Mouse (Mus musculus) hindbrain, embryonic 16.5 days (tissue): ENCODE results near the gene Pard6b. TPM values are rescaled to one million over a fixed set of nuclear protein-coding genes. Genes with fewer than 3 reads are reported as not detected.

Experiments
- ATAC-seq: fragments of 200-750 bp; cut with Nextera tagmentation; 2 replicates; pipeline ENCODE4 v1.8.0; 2017; ENCODE audit warnings: moderate TSS enrichment, moderate library complexity
- H3K27ac ChIP-seq: fragments of 300-500 bp; sonication (generic); 2 replicates; pipeline ENCODE4 v1.5.1; 2014; ENCODE audit warnings: low read depth, mild to moderate bottlenecking, control low read depth, low read length, moderate library complexity
- H3K27me3 ChIP-seq: fragments of 300-500 bp; sonication (generic); replicated peaks from 2 replicates; pipeline ENCODE4 v1.6.1; 2014; ENCODE audit warnings: low read length; ENCODE audit not compliant: control insufficient read depth, insufficient read depth
- H3K36me3 ChIP-seq: fragments of 300-500 bp; sonication (generic); 2 replicates; pipeline ENCODE4 v1.6.1; 2014; ENCODE audit warnings: mild to moderate bottlenecking, low read length, moderate library complexity, mixed read lengths; ENCODE audit not compliant: control insufficient read depth, insufficient read depth
- H3K4me1 ChIP-seq: fragments of 300-500 bp; sonication (generic); 2 replicates; pipeline ENCODE4 v1.6.1; 2014; ENCODE audit warnings: low read depth, low read length; ENCODE audit not compliant: control insufficient read depth, insufficient read depth
- H3K4me2 ChIP-seq: fragments of 300-500 bp; sonication (generic); 2 replicates; pipeline ENCODE4 v1.6.1; 2014; ENCODE audit warnings: mild to moderate bottlenecking, low read length, control low read depth, moderate library complexity
- H3K4me3 ChIP-seq: fragments of 300-500 bp; sonication (generic); 2 replicates; pipeline ENCODE4 v1.5.1; 2014; ENCODE audit warnings: mild to moderate bottlenecking, low read length, control low read depth, moderate library complexity
- H3K9ac ChIP-seq: fragments of 300-500 bp; sonication (generic); 2 replicates; pipeline ENCODE4 v1.6.1; 2014; ENCODE audit warnings: low read depth, mild to moderate bottlenecking, control low read depth, low read length, moderate library complexity
- H3K9me3 ChIP-seq: fragments of 300-500 bp; sonication (generic); 2 replicates; pipeline ENCODE4 v1.6.1; 2014; ENCODE audit warnings: mild to moderate bottlenecking, low read length, moderate library complexity; ENCODE audit not compliant: control insufficient read depth
- WGBS: fragments of 180-500 bp; shearing (Covaris S2); extraction: QIAGEN DNeasy Blood & Tissue Kit; methylation state at CpG from one replicate; pipeline ENCODE4 v1.1.7; 2014; 5-methylcytosine and 5-hydroxymethylcytosine counted together
- polyA plus RNA-seq: library from polyadenylated mRNA; unstranded; fragments of >200 nt; fragmentation: Nextera tagmentation; extraction: Ambion mirVana; gene quantifications from 2 replicates; pipeline ENCODE4 v1.2.1, GENCODE M21; 2015

Pard6b gene
- polyA plus RNA-seq, 1 experiment from 2014 or later, result 4.5 TPM

DNA sequence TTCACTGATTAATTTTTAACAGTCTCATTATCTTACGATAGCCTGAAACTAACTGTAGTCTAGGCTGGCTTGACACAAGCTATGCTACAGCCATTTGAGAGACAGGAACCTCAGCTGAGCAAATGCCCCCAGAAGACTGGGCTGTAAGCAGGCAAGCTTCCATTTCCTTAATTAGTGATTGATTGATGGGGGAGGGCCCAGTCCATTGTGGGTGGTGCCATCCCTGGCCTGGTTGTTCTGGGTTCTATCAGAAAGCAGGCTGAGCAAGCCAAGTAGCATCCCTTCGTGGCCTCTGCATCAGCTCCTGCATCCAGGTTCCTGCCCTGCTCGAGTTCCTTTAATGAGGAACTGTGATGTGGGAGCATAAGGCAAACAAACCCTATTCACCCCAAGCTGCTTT, 6.3 kb upstream of the Pard6b start:
- H3K4me2 ChIP-seq, result no peak overlapping the region
- H3K9me3 ChIP-seq, result no peaks in the 10 kb centered on the region
- H3K36me3 ChIP-seq, result no peaks in the 10 kb centered on the region
- 67% methylated on average over 3 of the region's 3 CpGs for WGBS
- ATAC-seq, result no peak
- H3K9ac ChIP-seq, result no peak overlapping the region
- no peaks in the 10 kb centered on the region for H3K27me3 ChIP-seq
- no peak overlapping the region for H3K4me3 ChIP-seq
- H3K27ac ChIP-seq, result no peak overlapping the region
- peaks cover 7% of the 10 kb centered on the region for H3K4me1 ChIP-seq

DNA sequence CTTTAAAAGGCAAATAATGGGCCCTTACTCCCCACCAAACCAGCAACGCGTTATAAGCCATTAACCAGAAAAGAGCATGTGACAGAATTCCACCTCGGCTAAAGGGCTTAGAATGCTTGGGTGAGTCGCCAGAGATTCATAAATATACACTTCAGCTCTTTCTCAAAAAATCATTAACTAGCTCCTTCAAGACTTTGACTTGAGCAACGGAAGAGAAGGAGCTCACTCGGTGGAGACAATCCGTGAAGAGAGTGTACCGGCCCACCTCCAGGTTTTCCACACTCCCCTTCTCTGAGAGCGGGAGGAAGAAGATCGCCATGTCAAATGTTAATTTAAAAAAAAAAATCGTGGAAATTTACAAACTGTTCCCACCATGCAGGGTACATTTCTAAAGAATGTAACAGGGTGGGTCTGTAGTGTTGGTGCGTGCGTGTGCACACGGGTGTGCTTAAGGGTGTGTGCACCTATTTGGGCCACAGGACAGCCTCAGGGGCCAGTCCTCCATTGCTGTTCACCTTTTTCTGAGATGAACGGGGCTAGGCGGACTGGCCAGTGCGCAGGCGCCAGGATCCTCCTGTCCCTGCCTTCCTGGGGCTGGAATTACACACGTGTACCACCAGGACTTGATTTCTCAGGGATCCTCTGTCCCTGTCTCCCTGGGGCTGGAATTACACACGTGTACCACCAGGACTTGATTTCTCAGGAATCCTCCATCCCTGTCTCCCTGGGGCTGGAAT, 3.8 kb upstream of the Pard6b start:
- Histone ChIP-seq H3K36me3 (no peaks in the 10 kb centered on the region), H3K4me1 (peaks cover 18% of the 10 kb centered on the region), H3K27ac (no peak overlapping the region), H3K9ac (no peak overlapping the region), H3K27me3 (no peaks in the 10 kb centered on the region), H3K4me3 (no peak overlapping the region), H3K4me2 (no peak overlapping the region), H3K9me3 (no peaks in the 10 kb centered on the region)
- ATAC-seq, result no peak
- 79% methylated on average over 20 of the region's 20 CpGs for WGBS

DNA sequence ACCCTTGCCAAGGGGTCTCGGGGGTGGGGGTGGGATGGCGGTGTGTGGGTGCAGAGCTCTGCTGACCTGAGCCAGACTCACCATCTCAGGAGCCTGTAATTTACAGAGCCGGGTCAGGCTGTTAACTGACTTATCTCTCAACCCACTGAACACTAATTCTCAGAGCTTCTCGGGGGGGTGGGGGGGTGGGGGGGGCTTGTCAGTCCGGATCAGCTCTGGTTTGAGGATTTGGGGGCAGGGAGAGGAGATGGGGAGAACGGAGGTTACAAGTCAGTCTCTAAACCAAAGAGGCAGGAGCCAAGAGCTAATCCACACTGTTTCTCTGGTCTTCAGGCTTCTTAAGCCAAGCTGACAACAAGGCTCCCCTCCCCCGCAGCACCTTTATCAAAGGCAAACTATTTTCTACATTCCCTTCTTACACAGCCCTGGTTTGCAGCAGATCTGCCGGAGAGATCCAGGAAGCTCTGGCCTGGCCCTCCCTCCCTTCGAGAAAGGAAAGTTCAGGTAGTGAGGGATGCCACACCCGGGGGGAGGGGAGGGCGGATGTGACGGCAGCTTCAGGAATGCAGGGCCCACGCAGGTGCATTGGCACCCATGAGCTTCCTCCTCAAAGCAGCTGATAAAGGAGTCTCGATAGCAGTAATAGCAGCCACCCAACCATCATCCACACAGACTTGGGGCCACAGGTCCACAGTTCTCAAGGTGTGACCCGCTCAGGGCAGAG, 2.5 kb upstream of the Pard6b start:
- ATAC-seq, result no peak
- Histone ChIP-seq H3K4me3 (no peak overlapping the region), H3K4me1 (peaks cover 22% of the 10 kb centered on the region), H3K36me3 (no peaks in the 10 kb centered on the region), H3K27ac (no peak overlapping the region), H3K9ac (no peak overlapping the region), H3K9me3 (no peaks in the 10 kb centered on the region), H3K4me2 (no peak overlapping the region), H3K27me3 (0 out of 2 replicates have a peak, but pooled peaks cover 3% of the 10 kb centered on the region)
- 59% methylated on average over 15 of the region's 15 CpGs for WGBS

DNA sequence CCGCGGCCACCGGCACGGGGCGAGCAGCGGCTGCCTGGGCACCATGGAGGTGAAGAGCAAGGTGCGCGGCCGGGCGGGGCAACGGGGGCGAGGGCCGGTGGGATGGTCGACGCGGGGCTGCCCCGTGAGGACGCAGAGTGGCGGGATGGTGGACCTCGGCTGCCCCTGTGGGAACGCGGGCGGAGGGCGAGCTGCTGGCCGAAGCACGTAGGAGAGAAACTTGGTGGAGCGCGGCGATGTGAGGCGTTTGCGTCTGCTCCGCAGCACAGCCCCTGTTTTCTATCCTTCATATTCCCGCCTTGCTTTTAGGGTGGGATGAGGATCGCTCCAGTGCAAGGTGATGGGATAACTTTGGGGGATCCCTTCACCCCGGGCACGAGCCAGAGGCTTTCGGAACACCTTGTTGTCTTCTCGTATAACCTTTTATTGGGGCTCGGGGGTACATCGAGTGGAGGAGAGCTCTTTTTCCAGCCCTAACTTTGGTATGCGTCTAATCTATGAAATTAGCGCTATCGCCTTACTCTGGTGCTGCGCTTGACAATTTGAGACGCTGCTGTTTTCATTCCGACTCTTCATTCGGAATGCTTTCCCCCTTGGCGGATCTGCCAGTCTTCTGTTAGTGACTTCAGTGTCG, 612 bp downstream of the Pard6b start:
- peak overlapping the region; percentile 88 for H3K9ac ChIP-seq
- H3K27me3 ChIP-seq, result 0 out of 2 replicates have a peak, but pooled peaks cover 3% of the 10 kb centered on the region
- H3K4me1 ChIP-seq, result peaks cover 22% of the 10 kb centered on the region
- ATAC-seq, result no peak
- H3K36me3 ChIP-seq, result no peaks in the 10 kb centered on the region
- H3K4me3 ChIP-seq, result peak overlapping the region; percentile 76
- H3K27ac ChIP-seq, result peak overlapping the region; percentile 96
- under 1% methylated on average over 32 of the region's 49 CpGs for WGBS
- no peaks in the 10 kb centered on the region for H3K9me3 ChIP-seq
- H3K4me2 ChIP-seq, result peak overlapping the region; percentile 80

DNA sequence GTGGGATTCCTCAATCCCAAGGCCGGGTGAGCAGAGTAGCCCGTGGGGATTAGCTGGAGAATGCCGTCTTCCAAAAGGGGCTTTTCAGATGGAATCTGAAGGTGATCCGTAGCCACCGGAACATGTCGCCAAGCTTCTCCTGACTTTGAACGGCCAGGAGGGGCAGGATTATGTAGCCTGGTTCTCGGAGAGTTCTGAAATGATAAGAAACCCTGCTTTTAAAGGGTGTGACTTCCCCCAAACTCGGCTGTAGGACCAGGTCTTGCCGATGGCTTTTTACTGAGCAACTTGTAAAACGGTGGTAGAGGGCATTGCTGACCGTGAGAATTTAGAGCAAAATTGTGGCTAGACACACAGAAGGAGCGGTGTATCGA, 1.1 kb downstream of the Pard6b start:
- H3K4me2 ChIP-seq, result peak overlapping the region; percentile 80
- peak overlapping the region; percentile 88 for H3K9ac ChIP-seq
- peaks cover 22% of the 10 kb centered on the region for H3K4me1 ChIP-seq
- H3K27me3 ChIP-seq, result 0 out of 2 replicates have a peak, but pooled peaks cover 3% of the 10 kb centered on the region
- peak overlapping the region; percentile 76 for H3K4me3 ChIP-seq
- H3K36me3 ChIP-seq, result no peaks in the 10 kb centered on the region
- H3K27ac ChIP-seq, result peak overlapping the region; percentile 96; the same call in 1 of the 2 replicates
- ATAC-seq, result no peak
- 3% methylated on average over 14 of the region's 14 CpGs for WGBS
- no peaks in the 10 kb centered on the region for H3K9me3 ChIP-seq

DNA sequence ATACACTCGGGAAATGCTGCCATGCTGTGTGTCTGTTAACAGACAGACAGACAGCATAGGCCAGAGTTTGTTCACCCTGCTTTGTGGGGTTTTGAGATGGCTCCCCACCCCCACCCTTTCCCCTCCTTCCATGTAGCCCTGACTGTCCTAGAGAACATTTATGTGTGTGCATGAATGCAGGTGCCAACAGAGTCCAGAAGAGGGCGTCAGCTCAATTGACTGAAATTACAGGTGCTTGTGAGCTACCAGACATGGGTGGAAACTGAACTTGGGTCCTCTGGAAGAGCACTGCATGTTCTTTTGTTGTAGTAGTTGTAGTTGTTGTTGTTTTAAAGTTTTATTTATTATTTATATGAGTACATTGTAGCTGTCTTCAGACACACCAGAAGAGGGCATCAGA, 2.8 kb downstream of the Pard6b start:
- H3K9ac ChIP-seq, result no peak overlapping the region
- no peaks in the 10 kb centered on the region for H3K9me3 ChIP-seq
- H3K27me3 ChIP-seq, result 0 out of 2 replicates have a peak, but pooled peaks cover 3% of the 10 kb centered on the region
- 81% methylated on average over 2 of the region's 2 CpGs for WGBS
- no peak overlapping the region for H3K27ac ChIP-seq
- H3K4me1 ChIP-seq, result peaks cover 22% of the 10 kb centered on the region
- no peak for ATAC-seq
- H3K4me3 ChIP-seq, result no peak overlapping the region
- H3K4me2 ChIP-seq, result no peak overlapping the region
- H3K36me3 ChIP-seq, result no peaks in the 10 kb centered on the region

DNA sequence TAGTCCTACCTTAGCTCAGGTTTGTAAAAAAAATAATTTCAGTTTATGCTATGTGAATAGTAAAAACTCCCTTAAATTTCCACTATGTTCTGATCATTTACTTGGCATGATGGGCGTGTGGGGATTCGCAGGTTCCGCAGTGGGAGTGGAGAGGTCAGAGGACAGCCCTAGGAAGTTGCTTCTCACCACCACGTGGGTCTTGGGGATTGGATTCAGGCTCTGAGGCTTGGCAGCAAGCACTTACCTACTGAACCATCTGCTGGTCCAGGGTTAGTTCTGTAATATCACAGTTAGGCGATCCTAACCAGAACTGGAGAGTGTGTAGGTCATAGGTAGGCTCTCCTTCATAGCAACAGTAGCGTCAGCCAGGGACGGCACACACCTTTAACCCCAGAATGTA, 3.4 kb downstream of the Pard6b start:
- Histone ChIP-seq H3K27ac (no peak overlapping the region), H3K9me3 (no peaks in the 10 kb centered on the region)

DNA sequence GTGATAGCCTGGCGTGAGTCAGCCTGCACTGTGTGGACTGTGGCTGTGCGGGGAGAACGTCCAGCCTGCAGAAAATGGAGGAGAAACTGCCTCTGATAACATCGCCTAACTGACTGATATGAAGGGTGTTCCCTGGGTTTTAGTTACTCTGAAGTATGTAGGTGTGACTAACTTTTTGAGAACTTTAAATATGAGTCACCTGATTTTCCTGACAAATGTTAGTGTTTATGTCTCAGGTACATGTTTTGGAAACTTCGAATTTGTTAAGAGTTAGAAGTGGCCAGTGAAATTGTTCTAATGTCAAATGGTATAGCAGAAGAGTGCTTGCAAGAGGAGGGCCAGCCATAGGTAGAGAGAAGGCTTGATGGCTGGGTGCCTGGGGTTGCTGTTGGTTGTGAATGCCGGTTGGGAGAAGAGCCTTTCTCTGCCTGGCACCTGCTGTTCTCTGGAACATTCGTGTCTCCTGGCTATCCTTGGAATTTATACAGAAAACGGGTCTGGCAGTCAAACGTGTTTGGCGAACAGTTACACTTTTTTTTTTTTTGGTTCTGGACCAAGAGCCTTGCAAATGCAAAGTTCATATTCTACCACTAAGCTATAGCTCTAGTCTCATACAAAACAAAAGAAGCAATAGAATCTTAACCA, 4.9 kb downstream of the Pard6b start:
- no peak overlapping the region for H3K9ac ChIP-seq
- no peak overlapping the region for H3K27ac ChIP-seq
- peaks cover 16% of the 10 kb centered on the region for H3K4me1 ChIP-seq
- H3K9me3 ChIP-seq, result no peaks in the 10 kb centered on the region
- ATAC-seq, result no peak
- 0 out of 2 replicates have a peak, but pooled peaks cover 3% of the 10 kb centered on the region for H3K27me3 ChIP-seq
- no peaks in the 10 kb centered on the region for H3K36me3 ChIP-seq
- 63% methylated on average over 10 of the region's 10 CpGs for WGBS
- no peak overlapping the region for H3K4me2 ChIP-seq
- no peak overlapping the region for H3K4me3 ChIP-seq

More for the DNA sequence above, 3.4 kb downstream of the Pard6b start:
- 93% methylated on average over 7 of the region's 7 CpGs for WGBS
- H3K4me1 ChIP-seq, result peaks cover 22% of the 10 kb centered on the region
- no peaks in the 10 kb centered on the region for H3K36me3 ChIP-seq
- H3K4me3 ChIP-seq, result no peak overlapping the region
- no peak overlapping the region for H3K4me2 ChIP-seq
- no peak overlapping the region for H3K9ac ChIP-seq
- 0 out of 2 replicates have a peak, but pooled peaks cover 3% of the 10 kb centered on the region for H3K27me3 ChIP-seq
- ATAC-seq, result no peak
